Mouse (Mus musculus) heart, embryonic 16.5 days (tissue): ENCODE measurements around the gene Cdyl2. TPM values are rescaled to one million over a fixed set of nuclear protein-coding genes. Genes with fewer than 3 reads are reported as not detected.

Source experiments
- ATAC-seq: fragments of 200-750 bp; cut with Nextera tagmentation; replicated peaks from 2 replicates; pipeline ENCODE4 v1.8.0; 2017; ENCODE audit warnings: moderate number of reproducible peaks; ENCODE audit not compliant: insufficient read depth, low FRiP score; ENCODE audit errors: extremely low read depth
- H3K27ac ChIP-seq: fragments of 300-500 bp; sonication (generic); 2 replicates; pipeline ENCODE4 v1.5.1; 2014; ENCODE audit warnings: mild to moderate bottlenecking, low read length, control low read depth, moderate library complexity
- H3K27me3 ChIP-seq: fragments of 300-500 bp; sonication (generic); 2 replicates; pipeline ENCODE4 v1.6.1; 2014; ENCODE audit warnings: low read length, mixed read lengths; ENCODE audit not compliant: control insufficient read depth, insufficient read depth
- H3K36me3 ChIP-seq: fragments of 300-500 bp; sonication (generic); 2 replicates; pipeline ENCODE4 v1.6.1; 2014; ENCODE audit not compliant: control insufficient read depth, insufficient read depth
- H3K4me1 ChIP-seq: fragments of 300-500 bp; sonication (generic); 2 replicates; pipeline ENCODE4 v1.6.1; 2014; ENCODE audit warnings: low read length, mixed read lengths; ENCODE audit not compliant: control insufficient read depth, insufficient read depth
- H3K4me2 ChIP-seq: fragments of 300-500 bp; sonication (generic); 2 replicates; pipeline ENCODE4 v1.6.1; 2014; ENCODE audit warnings: low read depth, mild to moderate bottlenecking, control low read depth, low read length
- H3K4me3 ChIP-seq: fragments of 300-500 bp; sonication (generic); 2 replicates; pipeline ENCODE4 v1.5.1; 2014; ENCODE audit warnings: mild to moderate bottlenecking, control low read depth, low read length
- H3K9ac ChIP-seq: fragments of 300-500 bp; sonication (generic); 2 replicates; pipeline ENCODE4 v1.6.1; 2014; ENCODE audit warnings: low read length, control low read depth
- H3K9me3 ChIP-seq: fragments of 300-500 bp; sonication (generic); replicated peaks from 2 replicates; pipeline ENCODE4 v1.6.1; 2016; ENCODE audit warnings: low read length; ENCODE audit not compliant: control insufficient read depth
- WGBS: fragments of 180-500 bp; shearing (Covaris S2); extraction: QIAGEN DNeasy Blood & Tissue Kit; methylation state at CpG from one replicate; pipeline ENCODE4 v1.1.7; 2014; 5-methylcytosine and 5-hydroxymethylcytosine counted together
- polyA plus RNA-seq: library from polyadenylated mRNA; unstranded; fragments of >200 nt; fragmentation: Nextera tagmentation; extraction: Ambion mirVana; gene quantifications from 2 replicates; pipeline ENCODE4 v1.2.1, GENCODE M21; 2015

The Cdyl2 gene
- polyA plus RNA-seq, 1 experiment from 2014 or later = 4.8 TPM

DNA sequence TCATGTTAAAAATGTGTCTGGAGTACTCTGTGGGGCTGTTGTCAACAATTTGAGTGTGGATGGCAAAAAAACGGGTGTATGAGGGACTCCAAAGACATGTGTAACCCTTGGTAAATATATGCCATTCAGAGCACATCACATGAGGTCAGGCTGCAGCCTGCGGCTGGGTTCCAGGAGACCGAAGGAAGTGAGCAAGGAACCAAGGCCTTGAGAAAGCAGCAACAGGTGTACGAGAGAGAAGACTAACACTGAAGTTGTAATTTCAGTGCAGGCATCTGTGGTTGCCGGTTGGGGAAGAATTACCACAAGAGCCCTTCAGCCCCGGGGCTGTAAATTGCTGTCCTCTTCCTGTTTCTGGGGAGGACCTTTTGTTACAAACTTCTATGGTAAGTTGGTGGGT, 133.1 kb downstream of the Cdyl2 start:
- Histone ChIP-seq H3K9ac (no peak overlapping the region), H3K27me3 (no peaks in the 10 kb centered on the region), H3K27ac (no peak overlapping the region), H3K4me3 (no peak overlapping the region), H3K36me3 (0 out of 2 replicates have a peak, but pooled peaks cover under 1% of the 10 kb centered on the region), H3K4me1 (no peaks in the 10 kb centered on the region), H3K4me2 (no peak overlapping the region), H3K9me3 (no peaks in the 10 kb centered on the region; the same call in none of the 2 replicates)
- WGBS = 73% methylated on average over 6 of the region's 6 CpGs
- ATAC-seq = no peak

DNA sequence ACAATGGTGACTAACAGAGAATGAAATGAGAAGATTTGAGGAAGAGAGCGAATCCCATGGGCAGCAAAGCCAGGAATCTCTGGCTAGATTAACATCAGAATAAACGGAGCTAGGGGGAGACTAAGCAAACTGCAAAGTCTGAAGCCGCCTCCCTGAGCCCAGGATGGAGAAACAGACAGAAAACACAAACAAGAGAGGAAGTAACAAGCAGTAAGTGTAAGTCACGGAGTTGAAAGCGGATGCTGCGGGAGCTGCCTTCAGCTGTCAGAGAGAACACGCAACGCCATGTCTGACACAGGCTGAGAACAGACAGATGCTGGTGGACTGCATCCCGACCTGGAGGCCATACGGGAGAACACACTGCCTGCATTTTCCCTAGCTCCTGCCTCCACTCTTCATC, 141.6 kb downstream of the Cdyl2 start:
- Histone ChIP-seq H3K4me1 (no peaks in the 10 kb centered on the region), H3K27me3 (no peaks in the 10 kb centered on the region), H3K27ac (no peak overlapping the region), H3K9ac (no peak overlapping the region), H3K36me3 (no peaks in the 10 kb centered on the region; the same call in 1 of the 2 replicates), H3K4me2 (no peak overlapping the region), H3K4me3 (no peak overlapping the region), H3K9me3 (no peaks in the 10 kb centered on the region)
- no peak for ATAC-seq
- WGBS = 69% methylated on average over 10 of the region's 10 CpGs

DNA sequence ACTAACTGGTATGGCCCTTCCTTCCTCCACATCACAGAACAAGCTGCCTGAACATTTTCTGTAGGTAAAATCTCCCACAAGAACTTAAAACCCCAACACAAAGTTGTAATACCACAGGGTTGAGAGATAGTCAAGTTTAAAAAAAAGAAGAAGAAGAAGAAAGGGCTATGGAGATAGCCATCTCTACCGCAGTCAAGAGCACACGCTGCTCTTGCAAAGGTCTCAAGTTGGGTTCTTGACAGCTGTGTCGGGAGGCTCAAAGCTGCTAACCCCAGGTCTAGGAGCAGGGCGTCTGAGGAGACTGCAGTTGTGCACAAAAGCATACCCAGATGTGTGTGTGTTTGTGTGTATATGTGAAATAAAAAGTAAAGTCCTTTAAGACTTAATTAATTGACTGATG, 142.2 kb downstream of the Cdyl2 start:
- Histone ChIP-seq H3K4me3 (no peak overlapping the region), H3K9ac (no peak overlapping the region), H3K4me1 (no peaks in the 10 kb centered on the region), H3K27me3 (no peaks in the 10 kb centered on the region), H3K9me3 (no peaks in the 10 kb centered on the region), H3K27ac (peak overlapping the region; percentile 48; the same call in 1 of the 2 replicates), H3K4me2 (no peak overlapping the region), H3K36me3 (no peaks in the 10 kb centered on the region; the same call in 1 of the 2 replicates)
- 61% methylated on average over 4 of the region's 4 CpGs for WGBS
- no peak for ATAC-seq

DNA sequence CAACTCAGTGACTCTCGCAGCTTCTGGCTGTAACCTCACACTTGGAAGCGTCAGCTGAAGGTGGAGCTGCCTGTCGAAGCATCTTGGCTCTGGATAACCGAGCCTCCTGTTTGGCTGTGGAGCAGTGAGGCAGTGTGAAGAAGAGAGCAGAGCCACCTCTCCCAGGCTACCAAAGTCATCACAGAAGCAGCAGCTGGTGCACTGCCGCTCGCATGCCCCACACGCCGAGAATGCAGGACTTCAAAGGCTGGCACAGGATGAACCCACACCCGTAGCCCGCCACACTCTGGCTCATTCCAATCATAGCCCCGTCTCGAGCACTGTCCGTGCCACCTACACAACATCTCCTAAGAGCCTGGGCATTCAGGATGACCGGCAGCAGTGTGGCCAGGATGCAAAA, 142.7 kb downstream of the Cdyl2 start:
- Histone ChIP-seq H3K4me2 (no peak overlapping the region), H3K4me1 (no peaks in the 10 kb centered on the region), H3K27me3 (no peaks in the 10 kb centered on the region), H3K36me3 (no peaks in the 10 kb centered on the region; the same call in 1 of the 2 replicates), H3K4me3 (no peak overlapping the region), H3K27ac (peak overlapping the region; percentile 48; the same call in 1 of the 2 replicates), H3K9ac (no peak overlapping the region), H3K9me3 (no peaks in the 10 kb centered on the region)
- 66% methylated on average over 14 of the region's 14 CpGs for WGBS
- ATAC-seq = no peak; the same call in 1 of the 2 replicates

DNA sequence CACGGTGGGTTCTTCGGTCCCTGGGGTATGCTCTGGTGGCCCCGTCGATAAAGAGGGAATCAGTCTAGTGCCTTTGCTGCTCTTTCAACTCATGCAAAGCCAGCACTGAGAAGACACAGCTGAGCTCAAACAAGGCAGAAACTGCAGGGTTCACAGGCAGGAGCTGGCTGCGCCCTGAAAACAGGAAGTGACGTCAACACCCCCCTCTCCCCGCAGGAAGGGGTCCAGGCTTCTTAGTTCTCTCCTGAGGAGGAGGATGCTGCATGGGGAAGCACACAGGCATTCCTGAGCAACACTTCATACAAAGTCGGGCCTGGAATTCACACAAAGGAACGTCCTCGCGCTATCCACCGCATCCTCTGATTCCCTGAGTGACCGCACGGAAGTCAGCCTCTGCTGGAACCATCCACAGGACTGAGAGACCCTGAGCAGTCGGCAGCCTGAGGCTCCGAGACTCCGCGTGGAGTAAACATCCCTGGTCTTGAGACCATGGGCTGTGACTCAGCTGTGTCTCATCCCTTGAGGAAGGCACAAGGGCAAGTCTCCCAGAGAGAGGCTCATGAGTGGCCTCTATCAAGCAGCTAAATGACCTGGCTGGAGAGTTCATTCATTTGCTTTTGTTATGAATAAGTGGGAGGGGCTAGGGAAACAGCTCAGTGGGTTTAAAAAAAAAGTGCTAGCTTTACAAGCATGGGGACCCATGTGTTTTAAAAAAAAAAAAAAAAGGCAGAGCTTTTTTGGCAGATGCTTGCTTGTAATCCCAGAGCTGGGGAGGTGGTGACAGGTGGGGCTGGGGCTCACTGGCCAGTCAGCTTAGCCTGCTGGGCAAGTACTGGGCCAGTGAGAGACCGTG, 144.9 kb downstream of the Cdyl2 start:
- Histone ChIP-seq H3K9me3 (peaks cover 4% of the 10 kb centered on the region), H3K27me3 (no peaks in the 10 kb centered on the region), H3K4me3 (peak overlapping the region; percentile 18; the same call in 1 of the 2 replicates), H3K27ac (peak overlapping the region; percentile 36; the same call in 1 of the 2 replicates), H3K4me2 (peak overlapping the region; percentile 10), H3K4me1 (no peaks in the 10 kb centered on the region), H3K36me3 (peaks cover 4% of the 10 kb centered on the region; the same call in 1 of the 2 replicates), H3K9ac (no peak overlapping the region)
- WGBS = 68% methylated on average over 19 of the region's 19 CpGs
- peak; percentile 60; the same call in 1 of the 2 replicates for ATAC-seq

DNA sequence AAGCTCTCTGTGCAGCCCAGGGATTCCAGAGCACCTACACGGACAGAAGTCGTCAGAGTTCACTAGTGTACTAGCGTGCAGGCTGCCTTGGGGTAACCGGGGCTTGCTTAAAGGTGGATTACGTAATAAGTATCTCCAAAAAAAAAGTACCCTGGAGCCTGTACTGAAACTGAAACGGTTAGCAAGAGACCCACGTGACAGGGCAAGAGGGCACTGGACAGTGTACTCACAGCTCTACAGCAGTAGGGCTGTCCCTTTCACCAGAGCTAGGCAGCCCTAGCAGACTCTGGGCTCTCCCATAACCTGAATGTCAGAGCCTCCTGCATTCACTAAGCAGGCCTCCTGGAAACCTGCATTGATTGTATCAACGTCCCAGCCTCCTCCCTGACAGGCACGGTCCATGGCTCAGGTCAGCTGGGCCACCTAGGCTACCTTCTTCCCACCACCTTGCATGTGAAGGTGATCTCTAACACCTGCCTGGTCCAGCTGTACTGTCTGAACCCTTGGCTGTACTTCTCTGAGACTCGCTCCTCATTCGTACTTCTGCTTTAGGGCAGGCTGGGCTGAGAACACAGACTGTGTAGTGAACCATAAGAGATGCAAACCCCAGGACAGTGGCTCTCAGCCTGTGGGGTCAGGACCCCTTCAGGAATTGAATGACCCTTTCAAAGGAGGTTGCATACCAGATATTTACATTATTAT, 151.3 kb downstream of the Cdyl2 start:
- H3K27ac ChIP-seq = no peak overlapping the region
- ATAC-seq = no peak
- no peak overlapping the region for H3K4me2 ChIP-seq
- no peak overlapping the region for H3K9ac ChIP-seq
- H3K9me3 ChIP-seq = peaks cover 4% of the 10 kb centered on the region
- no peak overlapping the region for H3K4me3 ChIP-seq
- 72% methylated on average over 11 of the region's 11 CpGs for WGBS
- no peaks in the 10 kb centered on the region for H3K4me1 ChIP-seq
- H3K27me3 ChIP-seq = no peaks in the 10 kb centered on the region
- H3K36me3 ChIP-seq = peaks cover 7% of the 10 kb centered on the region; the same call in 1 of the 2 replicates

DNA sequence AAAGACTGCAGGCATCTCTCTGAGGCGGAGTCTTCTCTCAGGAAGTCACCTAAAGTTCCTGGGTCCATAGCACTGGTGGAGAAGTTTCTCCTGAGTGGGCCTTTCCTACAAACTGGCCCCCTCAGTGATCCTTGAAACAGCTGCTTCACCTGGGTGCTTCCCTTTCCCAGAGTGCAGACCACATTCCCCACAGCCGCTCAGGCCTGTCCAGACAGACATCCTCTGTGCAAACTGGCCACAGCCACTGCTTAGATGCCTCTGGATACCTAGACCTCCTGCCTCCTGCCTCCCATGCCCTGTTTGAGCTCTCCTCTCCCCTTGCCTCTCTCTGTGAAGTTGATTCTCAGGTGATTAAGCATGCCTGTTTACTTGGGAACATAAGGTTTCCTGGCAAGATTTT, 156.1 kb downstream of the Cdyl2 start:
- WGBS = 77% methylated on average over 2 of the region's 2 CpGs
- no peak overlapping the region for H3K4me2 ChIP-seq
- H3K27me3 ChIP-seq = no peaks in the 10 kb centered on the region
- ATAC-seq = no peak
- no peak overlapping the region for H3K9ac ChIP-seq
- no peaks in the 10 kb centered on the region for H3K9me3 ChIP-seq
- no peak overlapping the region for H3K27ac ChIP-seq
- H3K4me1 ChIP-seq = no peaks in the 10 kb centered on the region
- H3K36me3 ChIP-seq = peaks cover 2% of the 10 kb centered on the region
- H3K4me3 ChIP-seq = no peak overlapping the region

DNA sequence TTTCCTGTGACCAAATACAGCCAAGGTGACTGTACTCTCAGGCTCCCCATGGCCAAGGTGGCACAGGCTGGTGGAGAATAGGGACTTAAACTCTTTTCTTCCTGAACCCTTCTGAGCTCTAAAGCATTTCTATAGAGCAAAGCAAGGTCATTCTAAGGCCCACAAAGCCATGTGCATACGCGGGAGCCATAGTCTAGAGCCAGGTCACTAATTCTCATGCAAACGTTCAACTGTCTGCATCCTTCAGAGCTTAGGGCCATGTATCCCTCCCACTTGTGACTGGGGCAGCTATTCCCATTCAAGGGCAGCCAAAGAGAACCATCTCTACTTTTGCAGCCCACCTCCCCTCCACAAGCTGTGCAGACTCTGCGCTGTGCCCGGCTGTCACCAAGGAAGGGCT, 159.7 kb downstream of the Cdyl2 start:
- WGBS = 86% methylated on average over 5 of the region's 5 CpGs
- Histone ChIP-seq H3K4me1 (no peaks in the 10 kb centered on the region), H3K27me3 (no peaks in the 10 kb centered on the region), H3K9me3 (no peaks in the 10 kb centered on the region), H3K36me3 (peaks cover 5% of the 10 kb centered on the region; the same call in 1 of the 2 replicates), H3K27ac (no peak overlapping the region), H3K4me2 (no peak overlapping the region), H3K9ac (no peak overlapping the region), H3K4me3 (no peak overlapping the region)
- ATAC-seq = no peak

DNA sequence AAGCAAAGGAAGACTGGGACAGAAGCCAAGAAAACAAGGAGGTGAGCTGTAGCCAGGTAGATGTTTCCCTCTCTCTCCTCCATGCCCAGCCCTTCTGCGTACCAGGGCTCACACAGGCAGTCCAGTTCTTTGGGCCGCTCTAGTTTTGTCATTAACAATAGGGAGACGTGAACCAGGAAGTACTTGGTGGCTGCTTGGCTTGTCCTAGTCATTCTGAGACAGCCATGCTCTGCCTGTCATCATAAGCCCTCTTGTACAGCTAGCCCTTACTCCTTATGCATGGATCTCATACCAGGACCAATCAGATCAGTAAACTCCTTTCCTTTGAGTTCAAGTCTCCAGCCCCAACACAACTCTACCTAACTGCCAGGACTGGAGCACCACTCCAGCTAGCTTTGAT, 180.0 kb downstream of the Cdyl2 start:
- WGBS = 81% methylated on average over 3 of the region's 3 CpGs
- H3K27ac ChIP-seq = no peak overlapping the region
- H3K9ac ChIP-seq = no peak overlapping the region
- no peaks in the 10 kb centered on the region for H3K27me3 ChIP-seq
- ATAC-seq = no peak
- H3K4me1 ChIP-seq = no peaks in the 10 kb centered on the region
- no peaks in the 10 kb centered on the region for H3K36me3 ChIP-seq
- no peaks in the 10 kb centered on the region for H3K9me3 ChIP-seq
- H3K4me3 ChIP-seq = no peak overlapping the region
- no peak overlapping the region for H3K4me2 ChIP-seq
